Mouse (Mus musculus) spleen, adult 2 months (tissue): ENCODE measurements around the gene Mga. TPM values are rescaled to one million over a fixed set of nuclear protein-coding genes. Genes with fewer than 3 reads are reported as not detected.

Experiments used
- DNase-seq, 2 experiments: peaks; one replicate each; pipeline versions ENCODE4 v3.0.0 to v3.0.0-alpha.2; 2012 to 2021; ENCODE audit warnings: low spot score in 2 of 2, low read depth in 1 of 2
- H3K27ac ChIP-seq: fragments of 200-500 bp; 2 replicates; pipeline ENCODE4 v1.5.1; 2012; ENCODE audit warnings: low read length, inconsistent platforms; ENCODE audit not compliant: insufficient read depth
- H3K27me3 ChIP-seq: fragments of 200-500 bp; 2 replicates; pipeline ENCODE4 v1.6.1; 2012; ENCODE audit warnings: mild to moderate bottlenecking, moderate library complexity, low read length, inconsistent platforms; ENCODE audit not compliant: control insufficient read depth, insufficient read depth
- H3K36me3 ChIP-seq: fragments of 200-500 bp; 2 replicates; pipeline ENCODE4 v1.6.1; 2012; ENCODE audit warnings: mild to moderate bottlenecking, low read length, inconsistent platforms; ENCODE audit not compliant: control insufficient read depth, insufficient read depth
- H3K4me1 ChIP-seq: fragments of 200-500 bp; 2 replicates; pipeline ENCODE4 v1.6.1; 2011; ENCODE audit warnings: inconsistent platforms; ENCODE audit not compliant: control insufficient read depth, insufficient read depth, insufficient read length
- H3K4me3 ChIP-seq: fragments of 200-500 bp; 2 replicates; pipeline ENCODE4 v1.5.1; 2011; ENCODE audit warnings: mild to moderate bottlenecking, inconsistent platforms; ENCODE audit not compliant: insufficient read depth, insufficient read length; ENCODE audit errors: extremely low read depth
- CTCF ChIP-seq: fragments of 200-500 bp; IDR thresholded peaks from 2 replicates; pipeline ENCODE4 v1.5.1; 2011; ENCODE audit warnings: mild to moderate bottlenecking, inconsistent platforms; ENCODE audit not compliant: insufficient read depth, insufficient read length, insufficient replicate concordance; ENCODE audit errors: extremely low read depth
- POLR2A ChIP-seq: fragments of 200-500 bp; IDR thresholded peaks from 2 replicates; pipeline ENCODE4 v1.6.1; 2011; ENCODE audit warnings: low read depth, low read length, inconsistent platforms
- WGBS: fragments of 180-500 bp; shearing (Covaris S2); methylation state at CpG from one replicate; pipeline ENCODE4 v1.1.7; 2018; 5-methylcytosine and 5-hydroxymethylcytosine counted together
- polyA plus RNA-seq: library from polyadenylated mRNA; depleted of rRNA; stranded (reverse); fragments of >200 nt; gene quantifications from 2 replicates; pipeline ENCODE4 v1.2.3, GENCODE M21; 2012

Mga gene
- polyA plus RNA-seq, 1 experiment, result 19.3 TPM

DNA sequence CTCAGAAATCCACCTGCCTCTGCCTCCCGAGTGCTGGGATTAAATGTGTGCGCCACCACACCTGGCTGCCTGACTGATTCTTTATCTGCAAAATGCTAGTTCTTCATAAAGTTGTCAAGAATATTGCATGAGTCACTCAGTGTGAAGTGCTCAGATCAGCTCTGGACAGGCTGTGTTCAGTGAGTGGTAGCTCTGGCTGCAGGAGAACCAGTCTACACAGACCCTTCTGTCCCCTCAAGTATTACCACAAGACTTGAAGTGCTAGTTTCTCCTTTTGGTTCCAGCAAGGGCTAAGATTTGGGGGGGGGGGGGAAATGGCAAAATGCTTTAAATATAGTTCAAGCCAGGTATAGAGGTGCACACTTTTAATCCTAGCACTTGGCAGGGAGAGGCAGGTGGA, 90.4 kb downstream of the Mga start:
- H3K27me3 ChIP-seq, result no peaks in the 10 kb centered on the region
- 97% methylated on average over 2 of the region's 2 CpGs for WGBS
- H3K4me1 ChIP-seq, result no peaks in the 10 kb centered on the region
- DNase-seq, result no peak
- TF ChIP-seq POLR2A (no peak), CTCF (no peak)
- H3K36me3 ChIP-seq, result no peaks in the 10 kb centered on the region
- no peak overlapping the region for H3K27ac ChIP-seq
- no peak overlapping the region for H3K4me3 ChIP-seq

DNA sequence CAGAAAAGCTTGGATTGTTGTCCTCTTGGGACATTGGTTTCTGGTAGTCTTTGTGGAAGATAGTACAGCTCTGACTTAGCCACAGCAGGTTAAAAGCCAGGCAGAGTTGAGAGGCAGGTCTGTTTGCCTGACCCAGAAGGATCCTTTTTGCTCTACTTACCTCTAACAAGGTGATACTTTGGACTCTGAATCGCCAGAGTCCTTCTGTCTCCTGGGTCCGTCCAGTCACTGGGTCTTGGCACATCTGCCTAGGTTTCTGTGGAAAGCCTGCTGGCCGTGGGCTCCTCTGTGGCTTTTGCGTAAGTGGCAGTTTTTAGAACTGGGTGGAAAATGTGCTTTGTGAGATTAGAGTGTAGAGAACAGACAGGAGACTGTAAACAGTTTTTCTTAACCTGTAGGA, 91.9 kb downstream of the Mga start:
- no peak for DNase-seq
- 76% methylated on average over 4 of the region's 4 CpGs for WGBS
- no peaks in the 10 kb centered on the region for H3K27me3 ChIP-seq
- H3K4me3 ChIP-seq, result no peak overlapping the region
- no peaks in the 10 kb centered on the region for H3K36me3 ChIP-seq
- no peaks in the 10 kb centered on the region for H3K4me1 ChIP-seq
- no peak overlapping the region for H3K27ac ChIP-seq
- no peak for TF ChIP-seq POLR2A
- no peak for TF ChIP-seq CTCF

DNA sequence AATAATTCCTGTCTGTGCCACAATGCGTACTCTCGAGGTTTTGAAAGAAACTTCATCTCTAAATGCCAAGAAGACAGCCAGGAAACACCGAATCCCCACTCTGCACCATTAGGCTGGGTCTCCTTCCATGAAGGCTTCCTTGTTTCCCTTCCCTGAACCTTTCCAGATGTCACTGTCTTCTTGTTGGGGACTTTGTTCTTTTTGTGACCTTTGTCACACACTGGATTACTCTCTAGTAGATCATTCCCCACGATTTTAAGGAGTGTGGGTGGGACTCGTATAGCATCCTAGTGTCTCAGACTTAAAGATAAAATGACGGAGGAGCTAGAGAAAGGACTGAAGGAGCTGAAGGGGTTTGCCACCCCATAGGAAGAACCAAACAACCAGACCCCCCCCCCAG, 93.9 kb downstream of the Mga start:
- WGBS, result 89% methylated on average over 6 of the region's 6 CpGs
- Histone ChIP-seq H3K27ac (no peak overlapping the region), H3K27me3 (no peaks in the 10 kb centered on the region), H3K4me1 (no peaks in the 10 kb centered on the region), H3K4me3 (no peak overlapping the region), H3K36me3 (no peaks in the 10 kb centered on the region)
- no peak for TF ChIP-seq POLR2A
- TF ChIP-seq CTCF, result no peak
- no peak for DNase-seq

DNA sequence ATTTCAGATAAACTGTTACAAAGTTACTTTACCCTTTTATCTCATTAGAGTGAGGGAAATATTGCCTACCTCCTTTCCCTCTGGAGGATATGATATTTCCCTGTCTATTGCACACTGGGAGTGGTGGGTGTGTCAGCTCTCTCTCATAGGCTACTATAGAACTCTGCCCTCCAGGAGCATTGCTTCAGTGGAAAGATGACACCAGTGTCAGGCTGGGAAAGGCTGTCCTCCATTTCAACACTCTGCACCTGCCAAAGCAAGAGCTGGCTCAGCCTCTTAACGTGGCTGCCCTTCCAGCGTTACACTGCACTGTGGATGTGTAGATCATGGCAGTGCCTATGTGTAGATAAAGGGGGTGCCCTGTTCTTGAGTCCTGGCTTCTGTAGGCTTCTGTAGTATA, 95.3 kb downstream of the Mga start:
- TF ChIP-seq CTCF, result no peak
- H3K27ac ChIP-seq, result no peak overlapping the region
- no peak overlapping the region for H3K4me3 ChIP-seq
- no peak for DNase-seq
- H3K27me3 ChIP-seq, result no peaks in the 10 kb centered on the region
- no peaks in the 10 kb centered on the region for H3K4me1 ChIP-seq
- no peaks in the 10 kb centered on the region for H3K36me3 ChIP-seq
- WGBS, result 95% methylated on average over 2 of the region's 2 CpGs

DNA sequence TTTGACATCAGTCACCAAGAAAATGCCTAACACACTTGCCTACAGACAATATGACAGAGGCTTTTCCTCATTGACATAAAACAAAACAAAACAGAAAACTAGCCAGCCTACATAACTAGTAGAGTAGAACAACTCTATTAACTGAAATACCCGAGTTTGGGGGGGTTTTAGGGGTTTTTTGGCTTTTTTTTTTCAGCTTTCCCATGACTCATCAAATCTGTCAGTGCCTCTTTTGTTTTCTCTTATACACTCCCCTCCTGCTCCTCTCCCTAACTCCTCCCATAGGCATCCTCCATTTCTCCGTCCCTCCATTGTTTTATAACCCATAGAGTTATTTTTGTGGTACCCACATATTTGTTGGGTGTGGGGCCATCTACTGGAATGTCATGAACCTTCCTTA, 96.5 kb downstream of the Mga start:
- TF ChIP-seq CTCF (no peak), POLR2A (no peak)
- WGBS, result 65% methylated on average over 2 of the region's 2 CpGs
- H3K27ac ChIP-seq, result no peak overlapping the region
- no peaks in the 10 kb centered on the region for H3K36me3 ChIP-seq
- H3K4me1 ChIP-seq, result no peaks in the 10 kb centered on the region
- no peak for DNase-seq
- no peaks in the 10 kb centered on the region for H3K27me3 ChIP-seq
- no peak overlapping the region for H3K4me3 ChIP-seq

DNA sequence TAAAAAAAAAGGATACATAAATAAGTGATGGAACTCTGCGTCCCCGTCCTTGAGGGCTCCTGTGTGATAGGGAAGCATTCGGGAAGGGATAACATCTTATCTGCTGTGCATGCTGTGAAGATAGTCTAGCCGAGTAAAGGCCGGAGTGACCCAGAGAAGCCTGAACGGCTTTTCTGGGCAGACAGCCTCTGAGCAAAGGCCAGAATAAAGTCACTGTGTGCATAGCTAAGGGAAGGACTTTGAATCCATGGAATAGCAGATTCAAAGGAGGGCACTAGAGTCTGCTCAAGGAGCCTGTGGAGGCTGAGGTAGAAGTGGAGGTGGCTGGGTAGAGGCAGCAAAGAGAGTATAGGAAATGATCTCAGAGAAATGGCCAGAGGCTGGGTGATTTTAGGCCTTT, 97.8 kb downstream of the Mga start:
- no peak overlapping the region for H3K27ac ChIP-seq
- no peaks in the 10 kb centered on the region for H3K27me3 ChIP-seq
- WGBS, result 91% methylated on average over 6 of the region's 6 CpGs
- H3K4me3 ChIP-seq, result no peak overlapping the region
- no peaks in the 10 kb centered on the region for H3K4me1 ChIP-seq
- no peaks in the 10 kb centered on the region for H3K36me3 ChIP-seq
- no peak for TF ChIP-seq POLR2A
- no peak for TF ChIP-seq CTCF
- no peak for DNase-seq

DNA sequence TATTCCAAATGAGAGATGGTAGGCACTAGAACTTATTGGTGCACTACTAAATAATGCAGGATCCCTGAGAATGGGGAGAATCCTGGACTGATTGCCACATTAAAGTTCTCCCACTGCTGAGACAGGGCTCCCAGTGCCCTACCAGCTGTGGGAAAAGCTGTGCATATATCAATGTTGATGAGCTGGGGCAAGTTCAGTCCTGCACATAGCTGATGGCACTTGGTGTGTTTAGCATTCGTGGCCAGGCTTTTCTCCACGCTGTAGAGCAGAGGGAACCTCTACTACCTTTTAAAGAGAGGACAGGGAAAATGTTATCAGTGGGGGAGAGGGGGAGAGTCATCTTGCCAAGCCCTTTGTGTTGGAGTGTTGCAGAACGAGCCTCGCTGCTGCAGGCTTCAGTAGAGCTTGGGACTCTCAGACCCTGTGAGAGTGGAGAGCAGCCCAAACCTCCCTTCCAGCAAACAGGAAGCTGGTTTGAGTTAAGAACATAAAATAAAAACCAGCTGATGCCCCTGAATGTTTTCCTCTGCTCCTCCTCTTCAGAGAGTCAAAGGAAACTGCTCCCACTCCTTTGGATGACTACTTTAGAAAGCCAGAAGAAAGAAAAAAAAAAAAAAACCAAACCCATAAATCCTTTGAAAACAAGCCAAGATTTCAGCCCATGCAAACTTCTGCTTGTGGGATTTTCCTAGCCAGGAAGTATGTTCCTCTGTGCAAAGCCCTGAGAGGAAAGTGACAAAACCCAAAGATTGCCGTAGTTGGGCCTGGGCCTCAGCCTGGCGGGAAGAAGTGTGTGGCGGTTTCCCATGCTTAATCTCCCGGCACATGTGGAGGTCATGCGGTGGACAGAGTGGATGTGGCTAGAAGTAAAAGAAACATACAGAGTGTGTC, 98.6 kb downstream of the Mga start:
- 50% methylated on average over 9 of the region's 9 CpGs for WGBS
- Histone ChIP-seq H3K4me3 (no peak overlapping the region), H3K27me3 (no peaks in the 10 kb centered on the region), H3K27ac (peak overlapping the region; percentile 18), H3K36me3 (no peaks in the 10 kb centered on the region), H3K4me1 (no peaks in the 10 kb centered on the region)
- DNase-seq, result no peak
- TF ChIP-seq CTCF (no peak), POLR2A (no peak)
